Mouse (Mus musculus): Measurements from ENCODE around the gene Stat2.
A peak's percentile ranks its signal among the peaks of the same experiment; 100 is the strongest.

Stat2 gene

GRCm38 (mm10) chr10:128337306-128338181 is 67.2 kb downstream of the Stat2 start, which contains the start of gene Cs:
TSS of gene Cs (plus strand) at chr10:128337734.
- peak; percentile 96 to 99 for DNase-seq (ENCODE audit: inconsistent age in 2 of 2, low spot score in 1 of 2)

GRCm38 (mm10) chr10:128338415-128338814 is 68.1 kb downstream of the Stat2 start:
- peak in 1 of 2 experiments; percentile 72 for DNase-seq (ENCODE audit: inconsistent age in 2 of 2, low spot score in 1 of 2)

- DNase-seq (ENCODE audit: inconsistent age in 2 of 2, low spot score in 1 of 2) = peak in 1 of 2 experiments; percentile 53
Observed at GRCm38 (mm10) chr10:128338948-128339347, 68.6 kb downstream of the Stat2 start.

DNA sequence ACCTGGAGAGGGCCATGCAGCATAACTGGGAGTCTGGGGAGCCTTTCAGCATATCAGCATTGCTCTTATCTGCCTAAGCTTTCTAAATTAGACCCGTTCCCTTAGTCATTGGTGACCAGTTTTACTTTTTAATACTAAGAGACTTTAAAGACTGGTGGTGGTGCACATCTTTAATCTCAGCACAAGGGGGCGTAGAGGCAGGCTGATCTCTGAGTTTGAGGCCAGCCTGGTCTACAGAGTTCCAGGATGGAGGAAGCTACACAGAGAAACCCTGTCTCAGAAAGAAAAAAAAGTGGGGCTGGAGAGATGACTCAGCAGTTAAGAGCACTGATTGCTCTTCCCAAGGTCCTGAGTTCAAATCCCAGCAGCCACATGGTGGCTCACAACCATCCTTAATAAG is 69.9 kb downstream of the Stat2 start:
- peak in 1 of 2 experiments; percentile 46 for DNase-seq (ENCODE audit: inconsistent age in 2 of 2, low spot score in 1 of 2)

Measured in adrenal gland, adult (tissue).